Mouse (Mus musculus): ENCODE data around the gene Tgfb1. TPM values are rescaled to one million over a fixed set of nuclear protein-coding genes. Genes with fewer than 3 reads are reported as not detected.
A peak's percentile ranks its signal among the peaks of the same experiment; 100 is the strongest.
"Not testable (repeated sequence)": the region's sequence is repeated elsewhere in the genome, so short reads cannot be mapped to it uniquely, and the experiment has no call there.

The Tgfb1 gene
- polyA plus RNA-seq, 1 experiment from 2014 or later, result 0.21 TPM

DNA sequence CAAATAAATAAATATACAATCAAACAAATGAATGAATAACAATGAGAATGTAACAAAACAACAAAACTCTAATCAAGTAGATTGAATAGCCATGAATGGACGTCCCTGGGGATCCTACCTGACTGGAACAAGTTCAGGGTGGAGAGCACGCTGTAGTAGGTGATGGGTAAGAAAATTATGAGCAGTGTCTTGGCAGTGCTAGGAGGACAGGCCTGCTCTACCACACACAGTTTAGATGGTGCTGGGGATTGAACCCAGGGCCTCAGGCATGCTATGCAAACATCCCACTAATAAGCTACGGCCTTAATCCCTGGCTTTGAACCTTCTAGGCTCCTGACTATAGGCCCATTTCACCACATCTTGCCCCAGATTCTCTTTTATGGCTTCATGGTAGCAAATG, 30.7 kb downstream of the Tgfb1 start:
- WGBS, result 79% methylated on average over 3 of the region's 3 CpGs
- Histone ChIP-seq H3K9me3 (replicated peaks; ENCODE audit: control insufficient read depth, low read length, poor library complexity, severe bottlenecking) (no peaks in the 10 kb centered on the region), H3K27me3 (ENCODE audit: control insufficient read depth, insufficient read depth, low read depth, low read length) (no peaks in the 10 kb centered on the region), H3K36me3 (ENCODE audit: control insufficient read depth, insufficient read depth, low read length) (peaks cover 38% of the 10 kb centered on the region), H3K4me1 (ENCODE audit: control insufficient read depth, insufficient read depth, low read length) (peaks cover 16% of the 10 kb centered on the region), H3K4me3 (ENCODE audit: low read depth, low read length) (no peak overlapping the region), H3K27ac (ENCODE audit: low read length) (no peak overlapping the region), H3K9ac (ENCODE audit: low read depth, low read length) (no peak overlapping the region), H3K4me2 (ENCODE audit: low read length) (peak overlapping the region; percentile 70; the same call in 1 of the 2 replicates)
- ATAC-seq, result no peak

DNA sequence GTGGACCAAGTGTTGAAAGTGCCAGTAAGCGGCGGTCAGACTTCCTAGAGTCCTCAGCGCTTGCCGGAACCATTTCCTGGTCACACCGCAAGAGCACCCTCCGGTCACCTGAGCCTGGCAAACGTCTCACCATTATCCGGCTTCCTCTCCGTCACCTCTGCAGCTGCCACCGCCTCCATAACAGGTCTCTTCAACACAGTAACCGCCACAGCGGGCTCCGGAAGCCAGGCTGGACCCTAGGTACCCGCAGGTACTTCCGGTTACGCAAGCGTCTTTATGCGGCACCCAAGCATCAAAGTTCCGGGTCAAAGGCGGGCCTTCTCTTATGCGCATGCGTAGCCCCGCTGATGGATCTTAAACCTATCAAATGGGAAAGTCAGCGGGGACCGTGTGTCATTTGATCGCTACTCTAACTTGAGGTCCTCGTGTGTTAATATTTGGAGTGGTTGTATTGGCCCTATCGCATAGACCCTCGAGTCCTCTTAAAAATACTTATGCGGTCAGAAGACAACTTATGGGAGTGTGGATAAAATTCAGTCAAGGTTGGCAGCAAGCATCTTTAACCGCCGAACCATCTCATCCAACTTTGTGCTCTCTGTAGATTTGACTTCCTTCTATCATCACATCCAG, 32.1 kb downstream of the Tgfb1 start, which contains the start of gene Ccdc97:
Gene Ccdc97 (minus strand): TSS at position 301 of the 630 bp plus-strand sequence.
- Histone ChIP-seq H3K4me3 (ENCODE audit: low read depth, low read length) (peak within 1 kb of the TSS; percentile 66), H3K4me1 (ENCODE audit: control insufficient read depth, insufficient read depth, low read length) (peaks cover 16% of the 10 kb centered on the region), H3K9me3 (replicated peaks; ENCODE audit: control insufficient read depth, low read length, poor library complexity, severe bottlenecking) (no peaks in the 10 kb centered on the region), H3K9ac (ENCODE audit: low read depth, low read length) (peak within 1 kb of the TSS; percentile 74), H3K36me3 (ENCODE audit: control insufficient read depth, insufficient read depth, low read length) (peaks cover 45% of the 10 kb centered on the region), H3K27ac (ENCODE audit: low read length) (peak within 1 kb of the TSS; percentile 82), H3K27me3 (ENCODE audit: control insufficient read depth, insufficient read depth, low read depth, low read length) (no peaks in the 10 kb centered on the region), H3K4me2 (ENCODE audit: low read length) (peak within 1 kb of the TSS; percentile 70)
- 4% methylated on average over 32 of the region's 32 CpGs for WGBS
- ATAC-seq, result peak; percentile 87

DNA sequence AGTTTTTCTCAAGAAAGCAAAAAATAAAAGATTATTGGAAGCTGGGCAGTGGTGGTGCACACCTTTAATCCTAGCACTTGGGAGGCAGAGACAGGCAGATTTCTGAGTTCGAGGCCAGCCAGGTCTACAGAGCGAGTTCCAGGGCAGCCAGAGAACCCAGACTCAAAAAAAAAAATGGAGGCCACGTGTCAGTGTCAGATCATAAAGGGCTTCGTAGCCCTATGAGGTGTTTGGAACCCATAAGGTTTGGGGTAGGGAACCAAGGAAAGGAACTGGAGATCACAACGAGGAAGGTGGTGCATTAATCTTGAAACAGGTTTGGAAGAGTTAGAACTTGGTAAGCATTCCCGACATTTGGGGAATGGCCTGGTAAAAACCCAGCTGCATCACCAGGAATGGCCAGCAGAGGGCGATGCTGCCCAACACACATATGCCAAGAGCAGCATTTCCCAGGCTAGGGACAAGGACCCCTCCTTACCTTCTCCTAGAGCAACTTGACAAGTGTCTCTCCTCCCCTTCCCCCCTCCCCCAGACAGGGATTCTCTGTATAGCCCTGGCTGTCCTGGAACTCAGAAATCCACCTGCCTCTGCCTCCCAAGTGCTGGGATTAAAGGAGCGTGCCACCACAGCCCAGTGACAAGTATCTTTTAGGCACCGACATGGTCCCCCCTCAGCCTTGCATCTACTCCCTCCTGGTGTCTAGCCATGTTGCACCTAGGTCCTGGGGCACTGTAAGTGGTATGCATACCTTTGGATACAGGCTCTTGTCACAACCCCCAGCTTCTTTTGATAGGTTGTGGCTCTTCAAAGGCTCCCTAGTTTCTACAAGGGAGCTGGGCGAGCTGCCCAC, 33.2 kb downstream of the Tgfb1 start:
- Histone ChIP-seq H3K9ac (ENCODE audit: low read depth, low read length) (no peak overlapping the region), H3K4me2 (ENCODE audit: low read length) (peak overlapping the region; percentile 70; the same call in 1 of the 2 replicates), H3K4me3 (ENCODE audit: low read depth, low read length) (no peak overlapping the region), H3K27ac (ENCODE audit: low read length) (no peak overlapping the region), H3K9me3 (replicated peaks; ENCODE audit: control insufficient read depth, low read length, poor library complexity, severe bottlenecking) (no peaks in the 10 kb centered on the region), H3K4me1 (ENCODE audit: control insufficient read depth, insufficient read depth, low read length) (peaks cover 16% of the 10 kb centered on the region), H3K27me3 (ENCODE audit: control insufficient read depth, insufficient read depth, low read depth, low read length) (no peaks in the 10 kb centered on the region), H3K36me3 (ENCODE audit: control insufficient read depth, insufficient read depth, low read length) (peaks cover 46% of the 10 kb centered on the region)
- ATAC-seq, result peak; percentile 27; the same call in 1 of the 2 replicates
- 64% methylated on average over 10 of the region's 10 CpGs for WGBS

DNA sequence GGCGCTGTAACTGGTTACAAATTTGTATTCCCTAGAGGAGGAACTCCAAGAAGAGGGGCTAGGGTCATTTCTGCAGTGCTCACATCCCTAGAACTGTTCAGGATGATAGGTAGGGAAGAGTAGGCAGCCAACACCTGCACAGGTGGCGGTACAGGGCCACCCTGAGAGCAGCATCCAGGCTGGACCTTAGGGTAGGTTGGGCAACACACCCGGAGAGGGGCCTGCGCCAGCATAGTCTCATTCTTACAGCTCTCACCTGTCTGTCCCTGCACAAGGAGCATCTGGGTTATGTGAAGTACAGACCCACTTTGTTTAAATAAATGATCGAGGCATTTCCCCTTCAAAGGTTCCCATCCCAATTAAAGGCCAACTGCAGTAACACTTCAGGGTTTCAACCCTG, 34.0 kb downstream of the Tgfb1 start:
- peaks cover 16% of the 10 kb centered on the region for H3K4me1 ChIP-seq (ENCODE audit: control insufficient read depth, insufficient read depth, low read length)
- no peak overlapping the region for H3K27ac ChIP-seq (ENCODE audit: low read length)
- H3K4me3 ChIP-seq (ENCODE audit: low read depth, low read length), result no peak overlapping the region
- H3K36me3 ChIP-seq (ENCODE audit: control insufficient read depth, insufficient read depth, low read length), result peaks cover 48% of the 10 kb centered on the region
- H3K9me3 ChIP-seq (replicated peaks; ENCODE audit: control insufficient read depth, low read length, poor library complexity, severe bottlenecking), result no peaks in the 10 kb centered on the region
- H3K4me2 ChIP-seq (ENCODE audit: low read length), result no peak overlapping the region
- no peaks in the 10 kb centered on the region for H3K27me3 ChIP-seq (ENCODE audit: control insufficient read depth, insufficient read depth, low read depth, low read length)
- 99% methylated on average over 5 of the region's 5 CpGs for WGBS
- H3K9ac ChIP-seq (ENCODE audit: low read depth, low read length), result no peak overlapping the region
- no peak for ATAC-seq

GRCm38 (mm10) chr7:25721776-25722175, 35.0 kb downstream of the Tgfb1 start:
- H3K27ac ChIP-seq (ENCODE audit: low read length); H3K9ac ChIP-seq (ENCODE audit: low read depth, low read length); H3K9me3 ChIP-seq (replicated peaks; ENCODE audit: control insufficient read depth, low read length, poor library complexity, severe bottlenecking); ATAC-seq; H3K4me2 ChIP-seq (ENCODE audit: low read length); H3K4me3 ChIP-seq (ENCODE audit: low read depth, low read length); H3K27me3 ChIP-seq (ENCODE audit: control insufficient read depth, insufficient read depth, low read depth, low read length): not testable (repeated sequence)
- peaks cover 49% of the 10 kb centered on the region for H3K36me3 ChIP-seq (ENCODE audit: control insufficient read depth, insufficient read depth, low read length)
- H3K4me1 ChIP-seq (ENCODE audit: control insufficient read depth, insufficient read depth, low read length), result peaks cover 16% of the 10 kb centered on the region

- H3K4me1 ChIP-seq (ENCODE audit: control insufficient read depth, insufficient read depth, low read length), result no peaks in the 10 kb centered on the region
- no peak overlapping the region for H3K27ac ChIP-seq (ENCODE audit: low read length)
- peaks cover 71% of the 10 kb centered on the region for H3K36me3 ChIP-seq (ENCODE audit: control insufficient read depth, insufficient read depth, low read length)
- H3K4me2 ChIP-seq (ENCODE audit: low read length), result no peak overlapping the region
- no peaks in the 10 kb centered on the region for H3K9me3 ChIP-seq (replicated peaks; ENCODE audit: control insufficient read depth, low read length, poor library complexity, severe bottlenecking)
- no peaks in the 10 kb centered on the region for H3K27me3 ChIP-seq (ENCODE audit: control insufficient read depth, insufficient read depth, low read depth, low read length)
- ATAC-seq, result no peak
- no peak overlapping the region for H3K4me3 ChIP-seq (ENCODE audit: low read depth, low read length)
- 83% methylated on average over 19 of the region's 19 CpGs for WGBS
- H3K9ac ChIP-seq (ENCODE audit: low read depth, low read length), result no peak overlapping the region
Observed at GRCm38 (mm10) chr7:25725886-25726285, 39.1 kb downstream of the Tgfb1 start.

DNA sequence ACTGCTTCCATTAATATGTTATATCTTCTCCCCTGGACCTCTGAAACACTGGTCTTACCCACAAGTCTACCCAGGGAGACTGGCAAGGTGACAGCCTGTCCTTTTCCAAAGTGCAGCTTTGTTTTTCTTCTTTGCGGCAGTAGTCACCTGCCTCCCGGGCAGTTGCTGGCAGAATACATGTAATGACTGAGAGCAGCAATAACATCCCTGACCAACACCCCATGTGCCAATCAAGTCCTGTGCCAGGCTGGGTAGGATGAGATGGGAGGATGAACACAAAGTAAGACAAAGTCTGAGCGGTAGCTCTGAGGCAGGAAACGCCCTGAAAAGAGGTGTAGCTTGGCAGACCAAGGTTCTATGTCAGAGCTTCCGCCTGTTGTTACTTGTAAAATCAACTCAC, 41.0 kb downstream of the Tgfb1 start:
- Histone ChIP-seq H3K36me3 (ENCODE audit: control insufficient read depth, insufficient read depth, low read length) (peaks cover 76% of the 10 kb centered on the region), H3K27ac (ENCODE audit: low read length) (no peak overlapping the region), H3K4me2 (ENCODE audit: low read length) (no peak overlapping the region), H3K4me3 (ENCODE audit: low read depth, low read length) (no peak overlapping the region), H3K9me3 (replicated peaks; ENCODE audit: control insufficient read depth, low read length, poor library complexity, severe bottlenecking) (no peaks in the 10 kb centered on the region), H3K27me3 (ENCODE audit: control insufficient read depth, insufficient read depth, low read depth, low read length) (no peaks in the 10 kb centered on the region), H3K4me1 (ENCODE audit: control insufficient read depth, insufficient read depth, low read length) (no peaks in the 10 kb centered on the region), H3K9ac (ENCODE audit: low read depth, low read length) (no peak overlapping the region)
- no peak for ATAC-seq
- WGBS, result 98% methylated on average over 5 of the region's 5 CpGs

GRCm38 (mm10) chr7:25729396-25729795, 42.6 kb downstream of the Tgfb1 start:
- Histone ChIP-seq H3K9ac (ENCODE audit: low read depth, low read length) (no peak overlapping the region), H3K4me1 (ENCODE audit: control insufficient read depth, insufficient read depth, low read length) (no peaks in the 10 kb centered on the region), H3K27me3 (ENCODE audit: control insufficient read depth, insufficient read depth, low read depth, low read length) (no peaks in the 10 kb centered on the region), H3K4me3 (ENCODE audit: low read depth, low read length) (no peak overlapping the region), H3K4me2 (ENCODE audit: low read length) (no peak overlapping the region), H3K27ac (ENCODE audit: low read length) (no peak overlapping the region), H3K36me3 (ENCODE audit: control insufficient read depth, insufficient read depth, low read length) (peaks cover 76% of the 10 kb centered on the region), H3K9me3 (replicated peaks; ENCODE audit: control insufficient read depth, low read length, poor library complexity, severe bottlenecking) (no peaks in the 10 kb centered on the region)
- ATAC-seq, result no peak
- WGBS, result 25% methylated on average over 1 of the region's 2 CpGs

DNA sequence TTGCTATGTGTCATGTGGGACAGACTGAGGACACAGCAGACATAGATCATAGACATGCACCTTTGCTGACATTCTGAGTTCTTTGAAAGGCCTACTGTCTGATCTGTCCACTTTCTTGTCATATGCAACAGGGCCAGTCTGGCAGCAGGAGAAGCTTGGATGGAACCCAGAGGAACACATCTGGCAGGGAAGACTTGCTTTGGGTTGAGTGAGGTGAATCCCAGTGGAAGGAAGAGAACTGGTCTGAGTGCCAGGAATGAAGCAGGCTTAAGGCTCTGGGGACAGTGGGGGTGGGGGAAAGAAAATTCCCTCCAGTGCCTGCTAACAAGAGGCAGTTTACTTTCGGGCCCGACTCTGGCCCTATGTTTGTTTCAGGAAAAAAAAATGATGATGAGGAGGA, 43.1 kb downstream of the Tgfb1 start:
- no peak overlapping the region for H3K4me3 ChIP-seq (ENCODE audit: low read depth, low read length)
- no peak overlapping the region for H3K4me2 ChIP-seq (ENCODE audit: low read length)
- no peaks in the 10 kb centered on the region for H3K4me1 ChIP-seq (ENCODE audit: control insufficient read depth, insufficient read depth, low read length)
- no peak overlapping the region for H3K27ac ChIP-seq (ENCODE audit: low read length)
- 90% methylated on average over 2 of the region's 2 CpGs for WGBS
- peaks cover 75% of the 10 kb centered on the region for H3K36me3 ChIP-seq (ENCODE audit: control insufficient read depth, insufficient read depth, low read length)
- no peaks in the 10 kb centered on the region for H3K27me3 ChIP-seq (ENCODE audit: control insufficient read depth, insufficient read depth, low read depth, low read length)
- no peak for ATAC-seq
- H3K9me3 ChIP-seq (replicated peaks; ENCODE audit: control insufficient read depth, low read length, poor library complexity, severe bottlenecking), result no peaks in the 10 kb centered on the region
- H3K9ac ChIP-seq (ENCODE audit: low read depth, low read length), result no peak overlapping the region
